Mouse (Mus musculus): ENCODE measurements around the gene Cabin1.
"Not testable (repeated sequence)": the region's sequence is repeated elsewhere in the genome, so short reads cannot be mapped to it uniquely, and the experiment has no call there.

Cabin1 gene

DNA sequence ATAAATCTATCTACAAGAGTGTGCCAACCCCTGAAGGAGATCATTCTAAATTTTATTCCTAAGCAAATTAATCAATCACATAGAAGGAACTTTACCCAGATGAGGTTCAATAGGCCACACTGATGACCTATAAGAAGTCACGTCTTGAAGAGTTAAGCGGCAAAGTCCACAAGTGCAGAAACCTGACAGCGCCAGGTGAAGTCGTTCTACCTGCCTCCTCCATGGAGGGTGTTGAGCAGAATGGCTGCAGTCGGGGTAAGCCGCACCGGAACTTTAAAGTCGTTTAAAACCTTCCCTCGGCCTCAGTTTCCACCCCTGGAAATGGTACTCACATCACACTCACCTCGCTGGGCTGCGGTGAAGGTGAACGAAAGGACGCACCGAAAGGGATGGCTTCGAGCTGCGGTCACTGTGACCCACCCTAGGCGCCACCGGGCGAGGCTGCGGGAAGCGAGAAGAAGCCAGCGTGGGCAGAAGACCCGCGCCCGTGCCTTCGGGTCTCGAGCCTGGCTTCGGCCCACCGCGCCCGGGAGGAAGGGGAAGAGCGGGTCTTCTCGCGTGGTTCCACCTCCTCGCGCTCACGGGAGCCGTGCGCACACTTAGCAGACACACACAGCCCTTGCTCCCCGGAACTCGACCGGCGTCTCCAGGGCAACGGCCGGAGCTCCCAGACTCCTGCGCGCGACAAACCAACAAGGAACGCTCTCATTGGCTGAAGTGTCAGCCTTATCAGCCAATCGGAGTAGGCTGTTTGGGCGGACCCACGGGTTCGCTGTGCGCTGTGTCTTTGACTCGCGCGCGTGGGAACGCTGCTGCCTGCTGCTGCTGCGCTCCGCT, at the start of gene Cabin1:
TSS of gene Cabin1 (minus strand) at position 660 of the 837 bp plus-strand sequence.
- peak; percentile 96 for DNase-seq

DNA sequence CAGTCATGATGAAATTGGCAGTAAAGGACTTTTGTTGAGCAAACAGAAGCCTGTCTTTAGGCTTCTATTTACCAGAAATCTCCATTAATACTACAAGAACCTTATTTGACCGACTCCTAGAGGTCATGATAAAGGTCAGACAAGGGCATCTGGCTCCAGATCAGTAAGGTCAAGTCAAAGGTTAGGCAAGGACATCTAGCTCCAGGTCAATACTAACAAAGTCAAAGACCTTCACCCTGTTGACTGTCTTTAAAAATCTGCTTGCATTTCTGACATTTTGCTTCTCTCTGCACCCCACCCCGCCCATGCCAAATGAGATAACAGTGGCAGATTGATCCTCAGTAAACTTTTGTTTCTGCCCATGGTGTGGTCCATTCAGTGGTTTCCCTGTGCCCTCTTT, 40.1 kb upstream of the Cabin1 start:
- no peak for DNase-seq

DNA sequence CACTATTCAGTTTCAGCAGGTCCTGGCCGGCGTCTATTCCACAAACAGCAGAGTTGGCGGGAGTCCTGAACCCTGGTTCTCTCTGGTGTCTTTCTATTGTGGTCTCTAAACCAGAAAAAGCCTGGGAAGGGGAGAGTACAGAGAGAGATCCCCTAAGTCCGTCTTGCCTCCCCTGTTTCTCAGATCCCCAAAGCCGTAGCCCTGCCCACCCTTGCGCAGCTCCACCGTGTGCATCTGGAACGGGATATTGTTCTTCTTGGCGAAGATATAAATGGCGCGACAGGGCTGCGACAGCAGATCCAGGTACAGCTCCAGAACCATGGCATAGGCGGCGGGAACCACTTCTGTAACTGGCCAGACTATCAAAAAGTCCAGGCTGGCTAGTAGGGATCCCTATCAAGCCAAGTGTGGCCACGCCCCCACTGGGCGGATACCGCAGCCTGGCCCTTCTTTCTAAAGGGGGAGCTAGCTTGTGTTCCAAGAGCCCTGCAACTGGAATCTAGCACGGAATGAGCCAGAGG, 34.1 kb upstream of the Cabin1 start, which contains the start of gene Gstt1:
TSS of gene Gstt1 (minus strand) at position 409 of the 521 bp plus-strand sequence.
- DNase-seq = peak; percentile 79

DNA sequence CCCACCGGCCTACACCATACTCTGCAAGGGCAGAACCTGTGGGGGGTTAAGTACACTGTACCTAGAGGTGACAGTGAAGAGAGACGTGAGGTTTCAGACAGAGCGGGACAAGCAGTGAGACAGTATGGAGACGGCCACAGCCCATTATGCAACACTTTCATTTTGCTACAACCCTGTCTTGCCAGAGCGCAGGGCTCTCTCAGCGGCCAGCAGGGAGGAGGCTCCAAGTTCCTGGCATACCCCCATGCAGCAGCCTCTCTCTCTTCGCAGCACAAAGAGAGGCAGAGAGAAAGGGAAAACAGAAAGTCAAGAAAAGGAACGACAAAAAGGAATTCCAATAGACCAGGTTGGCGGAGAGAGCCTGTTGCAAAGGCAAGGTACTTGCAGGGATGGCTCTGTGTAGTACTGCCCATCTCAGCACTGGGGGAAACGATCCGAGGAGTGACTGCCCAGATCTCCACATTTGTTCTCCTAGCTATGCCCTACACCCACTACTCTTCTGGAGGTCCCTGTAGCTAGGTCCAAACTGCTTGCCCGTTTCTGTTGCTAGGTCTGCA, 33.6 kb upstream of the Cabin1 start:
- DNase-seq = peak; percentile 81

DNA sequence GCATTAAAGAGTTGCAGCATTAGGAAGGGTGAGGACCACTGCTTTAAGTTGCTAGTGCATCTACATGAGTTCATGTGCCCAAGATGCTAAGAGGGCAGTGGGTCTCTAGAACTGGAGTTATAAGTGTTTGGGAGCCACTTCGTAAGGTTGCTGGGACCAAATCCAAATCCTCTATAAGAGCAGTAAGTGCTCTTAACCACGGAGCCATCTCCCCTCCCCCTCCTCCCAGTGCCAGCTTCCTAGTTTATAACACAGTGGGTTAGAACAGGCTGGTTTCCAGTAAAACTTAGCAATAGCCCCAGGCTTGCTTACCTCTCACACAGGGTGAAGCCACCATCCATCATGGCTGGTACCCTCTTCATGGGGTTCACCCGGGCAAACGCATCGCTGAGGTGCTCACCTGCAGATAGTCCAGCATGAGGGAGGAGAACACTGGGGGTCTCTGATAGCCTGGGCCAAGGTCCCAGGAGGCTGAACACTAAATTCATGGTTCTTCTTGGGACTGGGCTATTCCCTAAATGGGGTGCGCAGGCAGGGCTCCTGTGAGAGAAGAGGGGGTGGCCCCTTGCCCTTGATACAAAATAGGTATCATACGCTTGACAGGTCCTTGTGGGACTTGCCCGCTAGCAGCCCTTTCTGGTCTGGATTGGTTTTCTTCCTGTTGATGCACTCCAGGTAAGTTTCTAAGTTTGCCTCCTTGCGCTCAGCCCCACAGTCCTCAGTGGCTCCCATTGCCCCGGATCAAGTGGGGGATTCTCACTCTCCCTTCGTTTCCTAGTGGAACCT, 32.8 kb upstream of the Cabin1 start:
- DNase-seq = peak; percentile 42

DNA sequence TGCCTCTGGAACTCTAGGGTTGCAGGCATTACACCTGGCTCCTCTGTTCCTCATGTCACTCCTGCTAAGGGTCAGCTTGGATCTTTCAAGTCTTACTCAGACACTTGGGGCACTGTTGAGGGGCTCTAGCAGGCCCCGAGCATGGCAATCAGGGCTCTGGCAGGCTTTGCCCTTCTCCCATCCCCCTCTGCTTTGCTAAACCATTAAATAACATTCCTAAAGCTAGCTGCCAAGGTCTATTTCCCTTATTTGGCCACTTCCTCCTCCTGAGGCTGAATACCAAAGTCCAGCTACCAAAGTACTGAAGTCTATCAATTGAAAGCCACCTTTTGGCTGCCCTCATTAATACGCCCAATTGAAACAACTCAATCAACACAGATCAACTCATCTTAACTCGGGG, 30.7 kb upstream of the Cabin1 start:
- DNase-seq = no peak

DNA sequence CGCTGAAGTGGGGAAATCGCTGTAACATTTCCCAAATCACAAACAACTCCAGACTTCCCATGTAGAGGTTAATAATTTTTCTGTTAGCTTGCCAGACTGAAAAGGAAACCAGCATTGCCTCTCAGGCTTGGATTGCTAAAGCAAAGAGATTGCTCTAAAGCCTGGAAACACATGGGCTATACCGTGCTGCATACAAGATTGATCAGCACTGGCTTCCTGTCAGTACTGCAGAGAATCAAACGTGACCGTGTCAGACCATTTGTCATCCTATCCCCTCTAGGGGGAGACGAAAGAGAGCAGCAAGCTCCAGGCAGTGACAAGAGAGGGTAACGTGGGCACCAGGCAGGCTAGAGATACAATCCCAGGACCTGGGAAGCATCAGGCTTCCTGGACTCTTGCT, 26.6 kb upstream of the Cabin1 start:
- no peak for DNase-seq

DNA sequence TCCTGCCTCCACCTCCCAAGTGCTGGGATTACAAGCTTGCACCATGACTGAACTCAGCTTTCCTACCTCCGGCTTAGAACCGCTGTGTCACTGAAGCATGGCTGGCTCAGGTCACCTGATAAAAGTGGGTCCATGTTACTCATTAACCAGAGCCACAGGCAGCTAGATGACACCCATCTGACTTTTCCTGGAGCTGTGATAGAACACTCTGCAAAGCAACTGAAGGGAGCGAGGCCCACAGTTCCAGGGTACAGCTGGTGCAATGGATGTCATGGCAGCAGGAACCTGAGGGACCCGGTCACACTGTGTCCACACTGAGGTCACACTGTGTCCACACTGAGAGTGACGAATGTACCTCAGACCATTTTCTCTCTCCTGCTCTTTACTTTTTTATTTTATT, 25.7 kb upstream of the Cabin1 start:
- no peak for DNase-seq

DNA sequence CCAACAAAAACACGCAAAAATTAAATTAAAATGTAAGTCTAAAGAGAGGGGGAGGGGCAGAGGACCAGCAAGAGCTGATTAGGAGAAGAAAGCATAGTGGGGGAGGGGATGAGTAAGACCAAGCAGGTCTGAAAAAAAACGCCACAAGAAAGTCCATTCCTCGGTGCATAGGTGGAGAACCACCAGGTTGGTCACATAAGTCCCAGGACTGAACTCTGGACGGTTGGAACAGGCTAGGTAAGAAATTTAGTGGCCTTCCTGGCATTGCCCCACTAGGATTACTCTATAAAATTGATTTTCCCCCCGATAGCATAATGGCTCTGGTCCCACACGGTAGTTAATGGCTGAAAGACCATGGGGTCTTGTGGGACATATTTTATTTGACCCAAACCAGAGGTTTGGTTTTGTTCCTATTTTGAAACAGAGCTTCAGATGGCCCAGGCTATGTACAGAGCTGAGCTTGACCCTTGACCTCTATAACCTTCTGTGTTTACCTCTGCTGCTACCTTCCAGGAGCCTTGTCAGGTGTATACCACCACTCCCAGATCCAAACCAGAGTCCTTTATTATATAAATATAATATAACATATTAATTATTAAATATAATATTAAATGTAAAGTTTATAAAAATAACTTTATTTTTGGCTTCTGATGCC, 25.1 kb upstream of the Cabin1 start:
- no peak for DNase-seq

DNA sequence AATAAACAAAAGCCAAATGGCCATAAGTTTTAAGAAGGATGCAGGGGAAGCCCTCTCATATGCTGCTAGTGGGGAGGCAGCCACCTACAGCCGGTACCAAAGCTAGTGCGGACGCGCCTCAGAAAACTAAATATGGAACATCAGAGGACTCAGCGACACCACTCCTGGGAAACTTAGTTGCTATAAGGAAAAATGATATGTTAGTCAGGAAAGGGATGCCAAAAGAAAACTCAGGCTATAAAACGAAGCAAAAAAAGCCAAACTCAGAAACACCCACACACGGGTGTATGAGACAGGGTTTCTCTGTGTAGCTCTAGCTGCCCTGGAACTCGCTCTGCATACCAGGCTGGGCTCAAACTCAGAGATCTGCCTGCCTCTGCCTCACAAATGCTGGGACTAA, 24.1 kb upstream of the Cabin1 start:
- no peak for DNase-seq

DNA sequence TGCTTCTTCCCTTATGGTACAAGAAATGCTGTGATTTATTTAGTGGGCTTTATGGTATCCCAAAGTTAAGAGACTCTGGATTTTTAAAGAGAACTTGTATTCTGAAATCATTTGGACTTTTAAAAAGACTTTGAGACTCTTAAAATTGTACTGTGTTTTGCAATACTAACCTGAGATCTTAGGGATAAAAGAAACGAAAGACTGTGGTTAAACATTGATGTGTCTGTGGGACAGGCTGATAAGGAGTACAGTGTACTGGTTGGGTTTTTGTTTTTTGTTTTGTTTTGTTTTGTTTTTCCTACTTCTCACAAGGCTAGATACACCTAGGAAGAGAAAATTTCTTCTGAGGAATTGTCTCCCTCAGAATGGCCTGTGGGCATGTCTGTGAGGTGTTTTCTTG, 21.3 kb upstream of the Cabin1 start:
- DNase-seq = no peak

DNA sequence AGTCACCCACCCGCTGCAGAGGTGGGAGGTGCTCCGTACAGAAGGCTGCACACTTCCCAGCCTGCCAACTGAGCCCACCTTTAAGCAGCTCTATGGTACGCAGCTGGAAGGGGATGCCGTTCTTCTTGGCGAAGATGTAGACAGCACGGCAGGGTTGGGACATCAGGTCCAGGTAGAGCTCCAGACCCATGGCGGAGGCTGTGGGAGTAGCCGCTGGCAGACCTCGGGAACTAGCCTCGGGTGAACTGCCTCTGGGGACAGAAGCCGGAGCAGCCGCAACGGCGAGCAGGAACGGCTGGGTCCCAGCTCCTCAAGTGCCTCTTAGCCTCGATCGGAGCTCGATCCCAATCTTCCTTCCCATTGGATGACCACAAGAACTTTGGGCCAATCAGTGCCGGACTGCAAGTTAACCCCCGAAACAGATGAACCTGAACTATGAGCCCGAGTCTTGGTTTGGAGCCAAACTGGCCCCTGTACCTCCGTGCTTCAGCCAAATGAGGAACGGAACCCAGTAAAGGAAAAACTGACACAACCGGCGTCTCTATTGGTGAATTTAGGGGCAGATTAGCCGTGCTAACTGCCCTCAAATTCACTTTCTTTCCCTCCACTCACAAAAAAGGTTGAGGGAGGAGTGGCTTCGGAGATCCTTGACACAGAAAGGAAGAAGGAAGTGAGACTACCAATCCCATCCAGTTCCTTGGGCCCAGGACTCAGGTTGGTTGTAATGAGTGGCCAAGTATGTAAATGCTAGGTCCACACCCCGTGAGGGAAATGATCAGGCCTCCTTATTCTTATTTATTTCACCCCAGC, 16.8 kb upstream of the Cabin1 start, which contains the start of the genes Gm20441 and Gstt3:
TSS of gene Gm20441 (minus strand) at position 186 of the 810 bp plus-strand sequence.
TSS of gene Gstt3 (minus strand) at position 646 of the 810 bp plus-strand sequence.
- DNase-seq = no peak

DNA sequence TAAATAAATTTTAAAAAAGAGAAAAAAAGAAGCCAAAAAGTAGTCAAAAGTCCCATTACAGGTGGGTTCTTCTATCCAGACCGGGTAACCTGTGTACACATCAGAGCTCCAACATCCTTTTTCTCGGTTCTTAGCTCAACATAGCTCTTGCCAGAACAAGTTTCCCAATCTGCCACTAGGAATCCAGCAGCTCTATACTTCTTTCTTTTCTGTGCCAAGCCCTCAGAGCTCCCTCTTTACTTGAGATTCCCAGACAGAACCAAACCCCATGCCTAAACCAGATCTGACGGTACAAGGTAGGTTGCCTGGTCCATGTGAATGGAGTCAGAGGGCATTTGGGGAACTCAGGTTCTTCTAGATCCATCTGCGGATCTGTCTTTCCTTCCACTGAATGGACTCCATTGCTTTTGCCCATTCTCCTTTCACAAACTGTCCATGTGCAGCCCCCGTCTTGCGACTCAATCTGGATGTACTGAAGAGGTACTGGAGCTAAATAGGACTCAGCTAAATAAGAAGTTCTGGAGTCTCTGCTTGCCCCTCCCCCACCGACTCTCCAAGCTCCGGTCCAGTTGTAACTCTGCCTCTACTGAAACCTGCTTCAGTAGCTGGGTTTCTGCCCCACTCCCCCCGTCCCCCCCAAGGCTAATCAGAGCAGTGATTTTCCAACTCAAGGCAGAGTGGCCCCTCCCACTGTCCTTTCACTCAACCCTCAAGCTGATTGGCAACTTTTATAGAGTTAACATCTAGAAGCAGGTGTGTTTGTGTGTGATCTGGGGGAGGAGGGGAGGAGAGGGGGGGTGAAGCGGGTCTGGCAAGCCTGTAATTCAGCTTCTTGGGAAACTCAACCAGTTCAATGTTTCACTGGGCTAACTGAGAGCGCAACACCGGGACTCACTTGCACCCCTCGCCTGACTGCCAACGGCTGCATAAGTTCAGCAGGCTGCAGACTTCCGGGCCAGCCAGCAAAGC, 15.3 kb upstream of the Cabin1 start:
- no peak for DNase-seq

DNA sequence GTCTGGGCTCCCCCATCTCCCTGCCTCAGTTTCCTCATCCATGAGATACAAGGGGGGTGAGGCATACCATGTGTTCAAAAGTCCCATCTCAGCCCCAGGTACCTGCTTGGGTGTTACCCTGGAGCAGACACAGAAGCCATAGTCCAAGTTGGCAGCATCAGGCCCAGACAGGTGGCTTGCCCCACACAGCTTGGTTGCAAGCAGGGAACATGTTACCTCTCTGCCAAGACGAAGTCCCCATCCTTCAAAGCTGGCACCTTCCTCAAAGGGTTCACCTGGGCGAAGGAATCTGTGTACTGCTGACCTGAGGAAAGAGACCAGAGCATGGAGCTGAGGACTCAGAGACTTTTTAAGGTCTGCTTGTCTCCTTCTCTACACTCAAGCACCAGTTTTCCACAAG, 13.7 kb upstream of the Cabin1 start:
- DNase-seq = peak; percentile 48

DNA sequence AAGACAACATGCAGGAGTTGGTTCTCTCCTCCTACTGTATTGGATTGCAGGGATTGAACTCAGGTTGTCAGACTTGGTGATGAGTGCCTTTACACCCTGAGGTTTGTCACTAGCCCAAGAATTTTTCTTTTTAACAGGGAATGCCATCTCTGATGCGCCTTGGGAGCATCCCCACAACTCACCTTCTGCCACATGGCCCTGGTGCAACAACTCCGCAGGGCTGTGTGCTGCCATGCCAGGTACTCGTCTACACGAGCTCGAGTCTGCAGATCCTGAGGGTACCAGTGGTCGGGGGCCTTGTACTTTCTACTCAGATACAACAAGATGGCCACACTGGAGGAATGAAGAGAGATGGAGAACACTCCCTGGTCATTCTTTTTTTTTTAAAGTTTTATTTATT, 12.4 kb upstream of the Cabin1 start:
- DNase-seq = no peak

DNA sequence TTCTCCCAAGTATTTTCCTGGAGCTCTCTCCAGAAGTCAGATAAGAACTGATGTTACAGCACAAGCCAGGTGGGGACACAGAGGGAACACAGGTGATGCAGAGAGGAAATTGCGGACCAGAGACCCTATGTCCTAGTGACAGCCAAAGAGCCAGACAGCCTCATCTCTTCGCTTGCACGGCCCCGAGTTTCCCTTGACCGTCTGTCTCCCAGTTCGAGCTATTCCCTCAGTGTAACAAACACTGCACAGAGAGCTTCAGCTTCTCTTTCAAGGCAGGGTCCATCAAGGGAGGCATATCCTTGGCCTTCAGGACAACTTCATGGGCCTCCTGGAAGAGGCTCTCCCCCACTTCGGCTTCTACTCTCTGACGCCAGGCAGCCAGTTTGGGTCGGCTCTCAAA, 10.4 kb upstream of the Cabin1 start:
- DNase-seq = no peak

DNA sequence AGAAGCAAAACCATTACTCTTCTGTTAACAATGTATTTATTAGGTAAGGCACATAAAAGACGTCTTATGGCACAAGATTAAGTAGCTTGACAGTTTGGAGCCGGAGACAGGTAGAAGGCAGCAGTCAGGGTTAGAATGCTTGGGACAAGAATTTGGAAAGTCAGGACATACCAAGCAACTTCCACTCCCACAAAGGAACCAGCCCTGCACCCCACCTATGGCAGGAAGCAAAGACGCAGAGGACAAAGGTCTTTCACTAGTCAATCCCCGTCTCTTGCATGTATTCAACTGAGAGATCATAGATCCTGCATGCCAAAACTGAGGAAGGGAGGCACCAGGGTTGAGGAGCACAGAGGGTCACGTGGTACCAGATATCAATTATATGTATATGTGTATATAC, 10.0 kb upstream of the Cabin1 start:
- DNase-seq = no peak

DNA sequence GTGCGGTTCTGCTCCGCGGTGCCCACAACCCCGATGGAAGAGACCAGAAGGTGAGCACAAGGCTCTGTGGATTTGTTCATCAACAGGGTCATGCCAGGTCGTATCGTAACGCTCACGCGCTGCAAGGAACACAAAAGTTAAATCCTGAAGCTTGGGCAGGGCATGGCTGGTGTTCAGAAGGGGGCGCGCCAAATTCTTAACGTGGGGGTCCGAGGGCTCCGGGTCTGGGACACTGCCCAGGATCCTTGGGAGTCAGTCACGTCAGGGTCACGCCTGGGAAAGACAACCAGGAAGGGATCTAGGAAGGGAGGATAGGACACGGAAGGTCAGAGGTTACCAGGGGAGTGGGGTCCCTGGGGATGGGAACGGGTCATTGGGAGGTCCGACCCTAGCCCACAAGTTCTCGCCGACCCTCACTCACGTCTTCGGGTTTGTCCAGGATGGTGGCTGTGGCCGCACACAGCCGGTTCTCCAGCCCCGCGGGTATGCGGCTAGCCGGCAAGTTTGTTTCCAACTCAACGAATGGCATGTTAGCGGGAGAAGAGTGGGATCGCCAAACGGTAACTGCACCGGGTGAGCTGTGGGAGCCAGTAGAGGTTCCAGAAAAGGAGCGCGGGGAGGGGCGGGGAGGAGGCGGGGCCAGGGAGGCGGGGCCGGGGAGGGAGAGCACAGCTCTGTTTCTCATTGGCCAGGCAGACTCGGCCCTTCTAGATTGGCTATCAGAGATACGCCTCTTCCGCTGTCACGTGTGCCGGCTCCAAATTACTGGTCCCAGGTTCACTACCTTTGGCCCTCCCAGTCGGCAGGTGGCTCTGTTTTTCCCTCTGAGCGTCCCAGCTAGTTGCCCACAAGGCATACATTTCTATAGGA, 8.9 kb upstream of the Cabin1 start, which contains the start of gene Ddt:
TSS of gene Ddt (minus strand) at position 620 of the 870 bp plus-strand sequence.
- DNase-seq = peak; percentile 93

DNA sequence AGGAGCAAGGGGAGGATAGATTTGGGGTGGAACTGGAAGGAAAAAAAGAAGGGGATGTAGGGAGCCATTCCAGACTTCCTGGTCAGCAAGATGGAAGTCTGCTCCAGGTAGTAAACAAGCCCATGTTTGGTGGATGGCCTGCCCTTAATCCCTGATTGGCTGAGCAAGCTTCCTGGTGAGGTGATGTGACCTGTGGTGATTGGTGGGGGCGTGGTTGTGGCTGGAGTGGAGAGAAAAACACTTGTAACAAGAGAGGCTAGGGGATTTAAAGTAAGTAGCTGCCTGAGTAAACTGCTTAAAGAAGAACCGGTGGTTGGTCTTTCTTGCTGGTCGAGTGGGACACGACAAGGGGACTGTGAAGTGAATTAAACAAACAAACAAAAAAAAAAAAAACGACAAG, 3.6 kb upstream of the Cabin1 start:
- DNase-seq = not testable (repeated sequence)

DNA sequence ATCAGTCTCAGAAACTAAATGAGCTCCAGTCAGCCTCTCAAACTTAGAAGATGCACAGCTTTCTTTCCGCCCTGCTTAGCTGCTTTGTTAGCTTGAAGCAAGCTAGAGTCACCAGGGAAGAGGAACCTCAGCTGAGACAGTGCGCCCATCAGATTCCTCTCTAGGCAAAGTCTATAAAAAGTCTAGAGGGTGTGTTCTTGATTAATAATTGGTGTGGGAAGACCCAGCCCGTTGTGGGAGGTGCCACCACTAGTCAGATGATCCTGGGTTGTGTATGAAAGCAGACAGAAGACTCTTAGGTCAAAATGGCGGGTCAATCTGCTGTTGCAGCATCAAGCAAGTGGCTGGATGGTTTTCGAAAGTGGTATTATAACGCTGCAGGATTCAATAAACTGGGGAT, 2.7 kb upstream of the Cabin1 start:
- DNase-seq = no peak
